Mouse (Mus musculus) Patski (cell line): Measurements from ENCODE around the gene 4930438A08Rik. TPM values are rescaled to one million over a fixed set of nuclear protein-coding genes. Genes with fewer than 3 reads are reported as not detected.
"Not testable (repeated sequence)": the region's sequence is repeated elsewhere in the genome, so short reads cannot be mapped to it uniquely, and the experiment has no call there.

Experiments used
- ATAC-seq: fragments of 100-300 bp; one replicate; pipeline ENCODE4 v1.8.0; 2021
- CTCF ChIA-PET: fragments of 350-600 bp; sonication (Branson Sonifier 250); formaldehyde crosslinking; loops from one replicate; lab custom pipeline; 2022; ENCODE audit warnings: inconsistent platforms; lab: Charles Lee
- POLR2A ChIA-PET: fragments of 350-600 bp; sonication (Branson Sonifier 250); formaldehyde crosslinking; loops from one replicate; lab custom pipeline; 2022; ENCODE audit warnings: antibody characterized with exemption, inconsistent platforms; lab: Charles Lee
- DNase-seq: peaks from one replicate; pipeline ENCODE4 v3.0.0-alpha.2; 2011; ENCODE audit warnings: low read depth, low spot score
- H3K27me3 ChIP-seq: fragments of 371-371 bp; one replicate; pipeline ENCODE4 v1.5.1; 2021
- CTCF ChIP-seq: fragments of 100-300 bp; IDR thresholded peaks from one replicate; pipeline ENCODE4 v1.5.1; 2021
- in situ Hi-C: fragments of 300-500 bp; cut with MboI; formaldehyde crosslinking; loops from 3 replicates; pipeline ENCODE4 v1.11.1; 2018; ENCODE audit warnings: low pct_unique_long_range_greater_than_20kb, mixed read lengths
- polyA plus RNA-seq: library from polyadenylated mRNA; unstranded; gene quantifications from one replicate; pipeline ENCODE4 v1.2.3, GENCODE M21; 2021

Gene 4930438A08Rik
- polyA plus RNA-seq, 1 experiment from 2014 or later = not detected

- POLR2A ChIA-PET = no interaction called here
- H3K27me3 ChIP-seq = no peaks in the 10 kb centered on the region
- CTCF ChIA-PET = interaction anchor here (1.4 kb wide), 1 partner anchor 14 kb away, joined by 3 read pairs; no protein-coding TSS in a partner anchor
- DNase-seq = no peak
- no peak for ATAC-seq
- in situ Hi-C loops = no loop called here
- TF ChIP-seq CTCF = no peak
These were observed 29.0 kb downstream of the 4930438A08Rik start for GRCm38 (mm10) chr11:58303594-58303993.

- in situ Hi-C loops, ATAC-seq, CTCF ChIA-PET: not testable (repeated sequence)
These were observed 30.7 kb downstream of the 4930438A08Rik start for GRCm38 (mm10) chr11:58305299-58305698.

GRCm38 (mm10) chr11:58306860-58307308 lies 32.3 kb downstream of the 4930438A08Rik start, which contains the start of gene Zfp692:
Gene Zfp692, plus strand, starts transcription at chr11:58307069.
- peak; percentile 49 for ATAC-seq
- CTCF ChIA-PET = interaction anchor here (1.1 kb wide), 1 partner anchor 157 kb away, joined by 3 read pairs; no protein-coding TSS in a partner anchor
- TF ChIP-seq CTCF = no peak

More at GRCm38 (mm10) chr11:58305299-58305698, 30.7 kb downstream of the 4930438A08Rik start:
- DNase-seq, H3K27me3 ChIP-seq: not testable (repeated sequence)
- POLR2A ChIA-PET = interaction anchor here (0.6 kb wide), 1 partner anchor 48 kb away, joined by 3 read pairs; no protein-coding TSS in a partner anchor

GRCm38 (mm10) chr11:58307411-58308080 lies 32.9 kb downstream of the 4930438A08Rik start:
- in situ Hi-C loops = no loop called here
- DNase-seq = no peak
- CTCF ChIA-PET = interaction anchor here (1.1 to 1.9 kb wide), 5 partner anchors 9 to 157 kb away, joined by 3 to 6 read pairs (median 5); partner anchors contain the start of genes Sh3bp5l and Zfp672
- no peak for TF ChIP-seq CTCF
- no peaks in the 10 kb centered on the region for H3K27me3 ChIP-seq
- peak; percentile 45 for ATAC-seq
- POLR2A ChIA-PET = interaction anchor here (1.1 to 1.9 kb wide), 3 partner anchors 9 to 109 kb away, joined by 3 to 9 read pairs (median 3); no protein-coding TSS in a partner anchor

More at GRCm38 (mm10) chr11:58306860-58307308, 32.3 kb downstream of the 4930438A08Rik start, which contains the start of gene Zfp692:
- POLR2A ChIA-PET = interaction anchor here (0.5 to 1.9 kb wide), 4 partner anchors 9 to 654 kb away, joined by 3 to 9 read pairs (median 3); no protein-coding TSS in a partner anchor
- H3K27me3 ChIP-seq = no peaks in the 10 kb centered on the region
- DNase-seq = no peak
- in situ Hi-C loops = no loop called here

- in situ Hi-C loops = no loop called here
- no peak for ATAC-seq
These were observed 34.1 kb downstream of the 4930438A08Rik start for GRCm38 (mm10) chr11:58308661-58309060.

GRCm38 (mm10) chr11:58314069-58314468 lies 39.5 kb downstream of the 4930438A08Rik start:
- CTCF ChIA-PET = interaction anchor here (1.3 kb wide), 1 partner anchor 8 kb away, joined by 3 read pairs; no protein-coding TSS in a partner anchor
- no peaks in the 10 kb centered on the region for H3K27me3 ChIP-seq
- ATAC-seq = no peak
- no peak for TF ChIP-seq CTCF
- in situ Hi-C loops = no loop called here
- POLR2A ChIA-PET = no interaction called here
- no peak for DNase-seq

More at GRCm38 (mm10) chr11:58308661-58309060, 34.1 kb downstream of the 4930438A08Rik start:
- POLR2A ChIA-PET = interaction anchor here (1.1 kb wide), 1 partner anchor 10 kb away, joined by 5 read pairs; no protein-coding TSS in a partner anchor
- CTCF ChIA-PET = interaction anchor here (1.3 to 1.9 kb wide), 2 partner anchors 8 to 13 kb away, joined by 4 to 5 read pairs; no protein-coding TSS in a partner anchor
- no peak for TF ChIP-seq CTCF
- no peak for DNase-seq
- no peaks in the 10 kb centered on the region for H3K27me3 ChIP-seq

GRCm38 (mm10) chr11:58315536-58316168 lies 41.1 kb downstream of the 4930438A08Rik start:
- ATAC-seq = no peak
- no peaks in the 10 kb centered on the region for H3K27me3 ChIP-seq
- POLR2A ChIA-PET = interaction anchor here (1.2 kb wide), 1 partner anchor 8 kb away, joined by 3 read pairs; no protein-coding TSS in a partner anchor
- no peak for DNase-seq
- no peak for TF ChIP-seq CTCF
- CTCF ChIA-PET = interaction anchor here (1.2 kb wide), 1 partner anchor 137 kb away, joined by 4 read pairs; no protein-coding TSS in a partner anchor
- in situ Hi-C loops = no loop called here

GRCm38 (mm10) chr11:58316344-58316743 lies 41.7 kb downstream of the 4930438A08Rik start:
- ChIA-PET POLR2A (interaction anchor here (1.2 kb wide), 1 partner anchor 9 kb away, joined by 3 read pairs; no protein-coding TSS in a partner anchor), CTCF (interaction anchor here (1.2 to 1.5 kb wide), 2 partner anchors 8 to 137 kb away, joined by 4 read pairs; no protein-coding TSS in a partner anchor)
- DNase-seq (no peak), ATAC-seq (no peak)
- no peaks in the 10 kb centered on the region for H3K27me3 ChIP-seq
- in situ Hi-C loops = no loop called here
- no peak for TF ChIP-seq CTCF

- DNase-seq (no peak), ATAC-seq (no peak)
- no peaks in the 10 kb centered on the region for H3K27me3 ChIP-seq
- POLR2A ChIA-PET = interaction anchor here (1.2 kb wide), 1 partner anchor 9 kb away, joined by 3 read pairs; no protein-coding TSS in a partner anchor
- CTCF ChIA-PET = interaction anchor here (1.2 to 1.5 kb wide), 3 partner anchors 8 to 138 kb away, joined by 3 to 4 read pairs (median 4); no protein-coding TSS in a partner anchor
- no peak for TF ChIP-seq CTCF
- in situ Hi-C loops = no loop called here
These were observed 42.3 kb downstream of the 4930438A08Rik start for GRCm38 (mm10) chr11:58316768-58317390.
